ENCODE assay signal across 26 mouse cellular contexts in the genomic region with DNA sequence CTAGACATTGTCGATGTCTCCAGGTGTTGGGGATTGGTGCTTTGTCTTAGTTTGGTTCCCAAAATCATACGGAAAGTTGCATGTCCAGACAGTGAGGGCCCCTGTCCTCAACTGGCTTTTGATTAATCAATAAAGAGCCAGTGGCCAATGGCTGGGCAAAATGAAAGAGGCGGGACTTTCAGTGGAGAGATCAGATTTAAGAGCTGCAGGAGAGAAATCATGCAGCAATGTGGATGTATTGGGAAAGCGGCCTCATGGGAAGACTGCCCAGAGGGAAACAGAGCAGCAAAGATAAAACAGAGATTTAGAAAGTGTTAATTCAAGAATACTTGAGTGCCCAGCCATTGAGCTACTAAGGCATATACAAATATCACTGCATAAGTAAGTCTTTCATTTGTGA. TPM values are rescaled to one million over a fixed set of nuclear protein-coding genes. Genes with fewer than 3 reads are reported as not detected.
DNase-seq lines count a peak whose midpoint lies in the region; ATAC-seq and TF ChIP-seq lines count a peak whose summit lies in the region.
"Had no signal": no experiment of that assay in that cellular context is flagged by ENCODE, and none has a peak within 500 bp of the region (broad histone marks: within the 10 kb centered on the region; RNA-seq: fewer than 3 reads in every experiment).

No protein-coding gene starts in this region.

- no peak for ATAC-seq in midbrain, embryonic 11.5 days (ENCODE audit: low FRiP score)
- ATAC-seq in CD4-positive, CD25-positive, alpha-beta regulatory T cell, adult 4 months, result no peak
- ATAC-seq: activated CD4-positive, CD25-positive, alpha-beta regulatory T cell, adult 4 months; forebrain, embryonic 14.5 days; forebrain, embryonic 16.5 days; Patski had no signal

- TF ChIP-seq CTCF in liver, adult 2 months (IDR thresholded peaks at IDR 0.05; ENCODE audit: low read depth, low read length), result no peak

- no peak for TF ChIP-seq POLR2A in liver, adult 2 months (IDR thresholded peaks at IDR 0.05; ENCODE audit: extremely low read depth, insufficient read depth, low read length)

- no peaks in the 10 kb centered on the region for H3K27me3 ChIP-seq in liver, adult 2 months (ENCODE audit: control insufficient read depth, insufficient read depth, low read length)
- H3K27me3 ChIP-seq in midbrain, embryonic 11.5 days (ENCODE audit: control insufficient read depth, insufficient read depth, low read length), result no peaks in the 10 kb centered on the region
- H3K27me3 ChIP-seq in midbrain, embryonic 10.5 days (ENCODE audit: low read depth, poor library complexity, severe bottlenecking), result no peaks in the 10 kb centered on the region
- H3K27me3 ChIP-seq: CH12.LX; embryonic facial prominence, embryonic 13.5 days; embryonic facial prominence, embryonic 15.5 days; forebrain, embryonic 12.5 days; Patski had no signal

- H3K36me3 ChIP-seq in liver, adult 2 months (ENCODE audit: control insufficient read depth, insufficient read depth, low read length), result no peaks in the 10 kb centered on the region
- no peaks in the 10 kb centered on the region for H3K36me3 ChIP-seq in midbrain, embryonic 11.5 days (ENCODE audit: control insufficient read depth, insufficient read depth, low read length)
- H3K36me3 ChIP-seq in midbrain, embryonic 10.5 days, result no peaks in the 10 kb centered on the region
- H3K36me3 ChIP-seq: embryonic facial prominence, embryonic 13.5 days; embryonic facial prominence, embryonic 15.5 days; forebrain, embryonic 10.5 days; forebrain, embryonic 12.5 days; G1E had no signal

- H3K4me1 ChIP-seq in liver, adult 2 months (ENCODE audit: control insufficient read depth, insufficient read depth, low read length), result peaks cover 11% of the 10 kb centered on the region
- no peaks in the 10 kb centered on the region for H3K4me1 ChIP-seq in midbrain, embryonic 11.5 days (ENCODE audit: control insufficient read depth, insufficient read depth, low read length)
- H3K4me1 ChIP-seq in midbrain, embryonic 10.5 days, result 0 out of 2 replicates have a peak, but pooled peaks cover 5% of the 10 kb centered on the region
- H3K4me1 ChIP-seq: embryonic facial prominence, embryonic 13.5 days; embryonic facial prominence, embryonic 15.5 days; forebrain, embryonic 10.5 days; forebrain, embryonic 12.5 days had no signal

- no peak overlapping the region for H3K4me2 ChIP-seq in midbrain, embryonic 11.5 days
- H3K4me2 ChIP-seq: embryonic facial prominence, embryonic 13.5 days; embryonic facial prominence, embryonic 15.5 days; forebrain, embryonic 12.5 days had no signal

- 29% methylated on average over 4 of the region's 4 CpGs for WGBS in liver, adult 2 months
- WGBS in midbrain, embryonic 11.5 days, result 84% methylated on average over 4 of the region's 4 CpGs
- WGBS in midbrain, embryonic 10.5 days, result 86% methylated on average over 4 of the region's 4 CpGs

- H3K9me3 ChIP-seq in midbrain, embryonic 11.5 days (ENCODE audit: control insufficient read depth, low read length), result no peaks in the 10 kb centered on the region
- no peaks in the 10 kb centered on the region for H3K9me3 ChIP-seq in midbrain, embryonic 10.5 days (replicated peaks)
- H3K9me3 ChIP-seq: embryonic facial prominence, embryonic 13.5 days; embryonic facial prominence, embryonic 15.5 days; forebrain, embryonic 10.5 days; forebrain, embryonic 12.5 days; G1E had no signal

- H3K4me3 ChIP-seq in liver, adult 2 months (ENCODE audit: insufficient read depth, low read depth, low read length), result no peak overlapping the region
- no peak overlapping the region for H3K4me3 ChIP-seq in midbrain, embryonic 11.5 days (ENCODE audit: low read depth, low read length)
- H3K4me3 ChIP-seq in midbrain, embryonic 10.5 days, result no peak overlapping the region
- H3K4me3 ChIP-seq: embryonic facial prominence, embryonic 13.5 days; embryonic facial prominence, embryonic 15.5 days; erythroblast, embryonic 14.5 days; forebrain, embryonic 10.5 days; forebrain, embryonic 12.5 days had no signal

- H3K79me2 ChIP-seq in liver, adult 2 months (ENCODE audit: control insufficient read depth, insufficient read depth, low read length), result no peaks in the 10 kb centered on the region

- H3K27ac ChIP-seq in liver, adult 2 months (replicated peaks; ENCODE audit: insufficient read depth, low read depth, low read length), result peak overlapping the region; percentile 74
- H3K27ac ChIP-seq in midbrain, embryonic 11.5 days (ENCODE audit: low read depth, low read length), result no peak overlapping the region
- no peak overlapping the region for H3K27ac ChIP-seq in midbrain, embryonic 10.5 days (replicated peaks)
- H3K27ac ChIP-seq: embryonic facial prominence, embryonic 13.5 days; embryonic facial prominence, embryonic 15.5 days; forebrain, embryonic 10.5 days; forebrain, embryonic 12.5 days had no signal

- H3K9ac ChIP-seq in liver, adult 2 months (ENCODE audit: low read depth, low read length), result no peak overlapping the region
- no peak overlapping the region for H3K9ac ChIP-seq in midbrain, embryonic 11.5 days (ENCODE audit: low read length)
- H3K9ac ChIP-seq: embryonic facial prominence, embryonic 13.5 days; embryonic facial prominence, embryonic 15.5 days; forebrain, embryonic 12.5 days had no signal

- peak; percentile 91 for DNase-seq in liver, adult 2 months (ENCODE audit: extremely low read depth, low read depth, low spot score)
- no peak for DNase-seq in liver
- DNase-seq in midbrain, embryonic 11.5 days (ENCODE audit: low spot score, missing footprints), result peak; percentile 35
- DNase-seq in midbrain, embryonic 10.5 days (ENCODE audit: low spot score), result no peak
- DNase-seq: adrenal gland, adult 2 months; adrenal gland, postnatal 10 days; adrenal gland, postnatal 25 days; cerebellum, adult 11 months; cerebellum, adult 18-20 months; cerebellum, adult 8-10 months; cerebellum, adult 9-11 months; cerebellum, postnatal 14 days; cerebellum, postnatal 36 days; embryo, embryonic 11 days had no signal

RNA-seq across cellular contexts. Expression of gene Grsf1, which starts 16.6 kb away (rescaled TPM):
- 54.6 and 57.9 TPM in 2 replicates for total RNA-seq in liver, adult 2 months (2014; rRNA removed)
- 32.7 and 38.7 TPM in 2 replicates for polyA plus RNA-seq in liver, adult 2 months (2012; rRNA removed)
- polyA plus RNA-seq in midbrain, embryonic 11.5 days (2014; fragmentation: Nextera tagmentation; extraction: Ambion mirVana), result 102 and 109 TPM in 2 replicates
- polyA plus RNA-seq in midbrain, embryonic 10.5 days (2016; fragmentation: Nextera tagmentation; extraction: Ambion mirVana), result 79.7 and 81.7 TPM in 2 replicates
- 10 to 100 TPM in 1 of 2 experiments, 1 to 10 TPM in 1; 6.4 to 10.0 TPM for polyA plus RNA-seq in CD4-positive, CD25-positive, alpha-beta regulatory T cell, adult 4 months (2017; shearing (Covaris generic))

RNA-seq across cellular contexts. Expression of gene Mob1b, which starts 28.1 kb away (rescaled TPM):
- total RNA-seq in liver, adult 2 months (2014; rRNA removed), result 14.4 and 17.4 TPM in 2 replicates
- polyA plus RNA-seq in liver, adult 2 months (2012; rRNA removed), result 4.1 and 4.6 TPM in 2 replicates
- polyA plus RNA-seq in midbrain, embryonic 11.5 days (2014; fragmentation: Nextera tagmentation; extraction: Ambion mirVana), result 16.7 and 18.3 TPM in 2 replicates
- polyA plus RNA-seq in midbrain, embryonic 10.5 days (2016; fragmentation: Nextera tagmentation; extraction: Ambion mirVana), result 10.8 and 13.2 TPM in 2 replicates
- 10 to 100 TPM; 10.2 to 10.7 TPM for polyA plus RNA-seq in CD4-positive, CD25-positive, alpha-beta regulatory T cell, adult 4 months (2017; shearing (Covaris generic))

Comparison
In these comparisons a context has a peak if more than half of its experiments do, and no peak if none do; other contexts are left out.
1. DNase-seq: peak in liver, adult 2 months (single experiment) and midbrain, embryonic 11.5 days (single experiment); none in liver (single experiment) and midbrain, embryonic 10.5 days (single experiment).